Mouse (Mus musculus): ENCODE measurements at regions not wholly inside any gene's neighbourhood (a gene's known extent, or its start where the extent isn't known, plus 50 kb on each side); places are given as distances from the start of the nearest gene placed in this dataset.

DNA sequence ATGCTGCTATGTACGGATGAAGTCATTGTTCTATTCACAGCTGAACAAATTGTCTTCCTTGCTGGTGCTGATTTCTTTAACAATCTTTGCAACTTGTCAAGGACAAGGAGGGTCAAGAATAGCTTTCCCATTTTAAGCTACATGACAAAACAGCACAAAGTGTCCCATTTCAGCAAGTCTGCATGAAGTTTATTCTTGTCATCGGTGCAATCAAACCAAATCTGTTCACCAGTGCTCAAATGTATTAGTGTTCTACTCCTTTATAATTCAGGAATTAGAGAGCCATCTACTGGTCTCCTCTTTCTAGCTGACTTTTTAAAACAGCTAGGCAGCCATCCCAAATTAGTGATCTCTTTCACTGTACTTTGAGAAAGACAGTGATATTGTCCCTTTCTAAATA, 1040.8 kb downstream of the Galc start:
- Histone ChIP-seq H3K9ac (replicated peaks; ENCODE audit: low read length) (no peak overlapping the region), H3K27me3 (ENCODE audit: insufficient read depth, low read length) (no peaks in the 10 kb centered on the region), H3K4me2 (replicated peaks; ENCODE audit: low read depth, low read length) (no peak overlapping the region), H3K4me3 (ENCODE audit: low read length) (no peak overlapping the region), H3K27ac (ENCODE audit: low read length) (no peak overlapping the region), H3K4me1 (ENCODE audit: insufficient read depth, low read length) (no peaks in the 10 kb centered on the region), H3K9me3 (ENCODE audit: low read length) (no peaks in the 10 kb centered on the region), H3K36me3 (ENCODE audit: insufficient read depth, low read length) (no peaks in the 10 kb centered on the region)
- WGBS = 65% methylated on average over 2 of the region's 2 CpGs
- ATAC-seq (ENCODE audit: low FRiP score, low TSS enrichment) = no peak

DNA sequence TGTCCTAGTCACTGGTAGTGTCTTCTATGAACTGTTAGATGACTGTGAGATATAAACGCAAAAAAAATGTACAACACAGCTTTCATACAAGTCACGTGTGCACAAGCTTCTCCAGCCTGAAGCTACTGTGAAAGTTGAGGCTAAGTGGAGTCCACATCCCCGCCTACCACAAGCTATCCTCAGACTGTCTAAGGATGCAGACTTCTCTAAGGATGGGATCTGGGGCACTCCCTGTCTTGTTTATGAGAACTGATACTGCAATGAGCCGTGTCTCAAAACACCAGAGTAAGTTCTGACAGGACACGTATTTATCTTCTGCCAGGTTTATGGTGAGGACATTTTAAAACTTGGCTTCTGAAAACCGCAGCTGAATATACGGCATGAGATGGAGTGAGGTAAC, 1041.7 kb downstream of the Galc start:
- no peaks in the 10 kb centered on the region for H3K36me3 ChIP-seq (ENCODE audit: insufficient read depth, low read length)
- H3K4me2 ChIP-seq (replicated peaks; ENCODE audit: low read depth, low read length) = no peak overlapping the region
- ATAC-seq (ENCODE audit: low FRiP score, low TSS enrichment) = no peak
- H3K27me3 ChIP-seq (ENCODE audit: insufficient read depth, low read length) = no peaks in the 10 kb centered on the region
- H3K9me3 ChIP-seq (ENCODE audit: low read length) = no peaks in the 10 kb centered on the region
- H3K4me3 ChIP-seq (ENCODE audit: low read length) = no peak overlapping the region
- H3K27ac ChIP-seq (ENCODE audit: low read length) = no peak overlapping the region
- no peak overlapping the region for H3K9ac ChIP-seq (replicated peaks; ENCODE audit: low read length)
- WGBS = 73% methylated on average over 7 of the region's 7 CpGs
- no peaks in the 10 kb centered on the region for H3K4me1 ChIP-seq (ENCODE audit: insufficient read depth, low read length)

DNA sequence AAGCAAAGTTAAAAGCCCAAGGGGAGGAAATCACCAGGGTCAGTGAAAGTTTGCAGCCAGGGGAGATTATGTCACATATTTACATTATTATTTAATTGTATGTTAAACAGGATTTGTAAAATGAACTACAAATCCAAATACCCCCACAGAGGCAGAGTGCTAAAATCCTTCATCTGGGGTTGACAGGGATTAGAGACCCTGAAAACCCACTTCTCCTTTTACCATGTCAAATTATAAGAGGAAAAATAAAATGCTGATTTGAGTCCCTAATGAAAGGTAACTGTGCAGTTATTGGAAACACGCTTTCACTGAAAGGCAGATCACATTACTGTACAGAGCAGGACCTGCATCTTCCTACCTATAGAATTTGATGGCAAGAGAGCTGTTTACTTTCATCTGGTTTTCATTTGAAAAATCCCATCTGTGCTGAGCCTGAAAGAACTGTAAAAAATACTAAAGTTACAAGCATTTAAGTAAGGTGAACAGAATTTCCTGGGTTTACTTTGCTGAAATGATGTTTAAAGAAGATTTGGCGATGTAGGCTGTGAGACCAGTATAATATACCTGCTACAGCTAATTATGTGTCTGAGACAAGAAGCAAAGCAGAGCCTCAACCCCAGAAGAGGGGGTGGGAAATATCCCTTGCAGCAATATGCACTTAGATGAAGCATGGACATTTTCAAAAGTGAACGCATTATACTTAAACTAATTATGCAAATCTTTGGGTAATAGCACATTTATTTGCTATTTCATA, 1055.4 kb downstream of the Galc start:
- Histone ChIP-seq H3K9ac (replicated peaks; ENCODE audit: low read length) (no peak overlapping the region), H3K9me3 (ENCODE audit: low read length) (no peaks in the 10 kb centered on the region), H3K27me3 (ENCODE audit: insufficient read depth, low read length) (no peaks in the 10 kb centered on the region), H3K4me3 (ENCODE audit: low read length) (no peak overlapping the region), H3K27ac (ENCODE audit: low read length) (no peak overlapping the region), H3K4me1 (ENCODE audit: insufficient read depth, low read length) (no peaks in the 10 kb centered on the region), H3K36me3 (ENCODE audit: insufficient read depth, low read length) (no peaks in the 10 kb centered on the region), H3K4me2 (replicated peaks; ENCODE audit: low read depth, low read length) (no peak overlapping the region)
- 58% methylated on average over 3 of the region's 3 CpGs for WGBS
- no peak for ATAC-seq (ENCODE audit: low FRiP score, low TSS enrichment)

DNA sequence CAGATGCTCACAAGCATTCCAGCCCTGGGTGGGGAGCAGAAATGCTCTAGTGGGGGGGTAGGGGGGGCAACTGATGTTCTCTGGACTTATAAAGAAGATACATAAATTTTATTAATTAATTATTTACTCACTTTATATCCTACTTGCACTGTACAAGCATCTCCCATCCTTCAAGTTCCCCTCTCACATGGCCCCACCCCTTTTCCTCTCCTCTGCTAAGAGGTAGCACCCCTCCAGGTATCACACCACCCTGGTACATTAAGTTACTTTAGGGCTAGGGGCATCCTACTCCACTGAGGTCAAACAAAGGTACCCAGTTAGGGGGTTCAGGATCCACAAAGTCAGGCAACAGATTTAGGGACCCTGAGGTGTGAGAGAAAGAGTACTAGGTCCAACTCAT, 1097.4 kb downstream of the Galc start:
- no peak overlapping the region for H3K4me3 ChIP-seq (ENCODE audit: low read length)
- no peaks in the 10 kb centered on the region for H3K36me3 ChIP-seq (ENCODE audit: insufficient read depth, low read length)
- H3K27me3 ChIP-seq (ENCODE audit: insufficient read depth, low read length) = no peaks in the 10 kb centered on the region
- H3K4me2 ChIP-seq (replicated peaks; ENCODE audit: low read depth, low read length) = no peak overlapping the region
- no peak for ATAC-seq (ENCODE audit: low FRiP score, low TSS enrichment)
- no peak overlapping the region for H3K9ac ChIP-seq (replicated peaks; ENCODE audit: low read length)
- H3K4me1 ChIP-seq (ENCODE audit: insufficient read depth, low read length) = peaks cover 12% of the 10 kb centered on the region
- no peak overlapping the region for H3K27ac ChIP-seq (ENCODE audit: low read length)
- no peaks in the 10 kb centered on the region for H3K9me3 ChIP-seq (ENCODE audit: low read length)

DNA sequence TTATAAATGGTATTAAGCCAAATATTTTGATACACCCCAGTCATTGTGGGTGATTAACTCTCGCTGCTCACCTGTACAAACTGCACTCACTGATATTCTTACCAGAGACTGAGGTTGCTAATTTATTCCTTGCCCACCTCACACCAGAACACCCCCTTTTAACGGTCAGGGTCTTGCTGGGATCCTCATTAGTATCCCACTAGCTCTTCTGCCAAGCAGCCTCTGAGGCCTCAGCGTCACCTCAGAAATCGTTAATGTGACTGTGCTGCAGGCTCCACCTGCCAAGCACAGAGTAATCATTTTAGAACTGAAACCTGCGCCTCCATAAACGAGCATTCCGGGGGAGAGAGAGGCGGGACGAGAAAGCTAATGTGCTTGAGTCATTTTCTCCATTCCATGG, 1097.8 kb downstream of the Galc start:
- Histone ChIP-seq H3K9ac (replicated peaks; ENCODE audit: low read length) (no peak overlapping the region), H3K36me3 (ENCODE audit: insufficient read depth, low read length) (no peaks in the 10 kb centered on the region), H3K4me2 (replicated peaks; ENCODE audit: low read depth, low read length) (no peak overlapping the region), H3K4me1 (ENCODE audit: insufficient read depth, low read length) (peaks cover 16% of the 10 kb centered on the region), H3K4me3 (ENCODE audit: low read length) (no peak overlapping the region), H3K27me3 (ENCODE audit: insufficient read depth, low read length) (no peaks in the 10 kb centered on the region), H3K27ac (ENCODE audit: low read length) (no peak overlapping the region), H3K9me3 (ENCODE audit: low read length) (no peaks in the 10 kb centered on the region)
- 57% methylated on average over 9 of the region's 9 CpGs for WGBS
- ATAC-seq (ENCODE audit: low FRiP score, low TSS enrichment) = no peak

DNA sequence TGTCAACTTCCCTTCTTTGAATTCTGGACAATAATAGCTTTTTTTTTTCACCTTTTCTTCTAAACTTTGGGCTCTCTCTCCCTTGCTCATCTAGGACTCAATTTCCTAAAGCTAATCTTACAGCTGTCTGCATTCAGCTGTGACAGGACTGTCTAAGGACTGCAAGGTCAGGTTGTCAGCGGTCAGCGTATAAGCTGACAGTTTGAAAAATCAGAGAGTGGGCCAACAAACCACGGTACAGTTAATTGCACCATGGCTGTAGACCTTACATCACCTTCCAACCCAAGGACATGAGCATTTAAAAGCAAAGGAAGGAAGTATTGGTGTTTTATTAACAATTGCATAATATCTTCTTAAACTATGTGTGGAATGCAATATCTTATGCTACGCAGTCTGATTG, 1100.9 kb downstream of the Galc start:
- peaks cover 18% of the 10 kb centered on the region for H3K4me1 ChIP-seq (ENCODE audit: insufficient read depth, low read length)
- H3K27me3 ChIP-seq (ENCODE audit: insufficient read depth, low read length) = no peaks in the 10 kb centered on the region
- no peak overlapping the region for H3K4me3 ChIP-seq (ENCODE audit: low read length)
- H3K27ac ChIP-seq (ENCODE audit: low read length) = no peak overlapping the region
- H3K9me3 ChIP-seq (ENCODE audit: low read length) = no peaks in the 10 kb centered on the region
- no peak overlapping the region for H3K9ac ChIP-seq (replicated peaks; ENCODE audit: low read length)
- H3K36me3 ChIP-seq (ENCODE audit: insufficient read depth, low read length) = no peaks in the 10 kb centered on the region
- 24% methylated on average over 4 of the region's 4 CpGs for WGBS
- ATAC-seq (ENCODE audit: low FRiP score, low TSS enrichment) = peak; percentile 86
- H3K4me2 ChIP-seq (replicated peaks; ENCODE audit: low read depth, low read length) = no peak overlapping the region

DNA sequence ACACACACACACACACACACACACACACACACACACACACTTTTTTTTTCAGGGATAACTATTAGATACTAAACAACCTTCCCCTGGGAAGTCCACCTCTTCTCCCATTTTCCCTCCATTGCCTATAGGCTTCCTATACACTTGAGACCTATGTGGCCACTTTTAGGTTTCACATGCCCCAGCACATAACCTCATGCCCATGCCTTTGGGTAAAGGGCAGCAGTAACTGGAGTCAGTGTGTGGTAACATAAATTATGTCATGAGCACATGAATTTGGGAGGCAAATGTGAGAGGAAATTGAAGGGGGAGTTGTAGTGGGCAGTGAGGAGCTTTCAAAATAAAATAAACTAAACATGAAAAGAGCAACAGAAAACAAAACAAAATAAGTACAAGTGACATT, 1101.5 kb downstream of the Galc start:
- peak overlapping the region; percentile 65; the same call in 1 of the 2 replicates for H3K27ac ChIP-seq (ENCODE audit: low read length)
- H3K9me3 ChIP-seq (ENCODE audit: low read length) = no peaks in the 10 kb centered on the region
- ATAC-seq (ENCODE audit: low FRiP score, low TSS enrichment) = peak; percentile 53; the same call in 1 of the 2 replicates
- no peak overlapping the region for H3K9ac ChIP-seq (replicated peaks; ENCODE audit: low read length)
- H3K4me1 ChIP-seq (ENCODE audit: insufficient read depth, low read length) = peaks cover 18% of the 10 kb centered on the region
- H3K4me3 ChIP-seq (ENCODE audit: low read length) = no peak overlapping the region
- no peaks in the 10 kb centered on the region for H3K36me3 ChIP-seq (ENCODE audit: insufficient read depth, low read length)
- H3K4me2 ChIP-seq (replicated peaks; ENCODE audit: low read depth, low read length) = no peak overlapping the region
- no peaks in the 10 kb centered on the region for H3K27me3 ChIP-seq (ENCODE audit: insufficient read depth, low read length)

DNA sequence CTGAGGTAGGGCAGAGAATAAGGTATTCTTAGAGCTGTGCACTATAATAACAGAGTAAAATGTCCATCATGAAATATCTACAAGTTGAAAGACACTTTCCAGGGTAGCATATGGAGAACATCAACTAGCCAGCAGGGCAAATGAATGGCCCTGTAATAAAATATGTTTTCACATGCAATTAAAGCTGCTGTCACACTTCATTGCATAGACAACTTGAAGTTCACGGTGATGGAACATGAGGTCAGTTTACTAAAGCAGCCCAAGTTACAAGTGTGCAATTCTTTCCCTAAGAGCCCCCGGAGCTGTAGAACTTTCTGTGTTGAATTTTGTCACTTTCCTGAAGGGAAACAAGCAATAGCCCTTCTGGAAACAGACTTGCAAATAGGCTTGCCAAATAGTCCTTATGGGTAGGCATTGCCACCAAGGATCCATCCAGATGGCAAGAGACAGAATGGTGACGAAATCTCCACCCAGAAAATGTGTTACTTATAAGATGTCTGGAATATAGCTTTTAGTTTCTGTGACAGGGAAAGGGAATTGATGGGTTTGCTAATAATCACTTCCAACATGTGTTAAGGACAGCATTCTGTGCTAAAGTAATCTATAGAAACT, 1102.7 kb downstream of the Galc start:
- no peaks in the 10 kb centered on the region for H3K9me3 ChIP-seq (ENCODE audit: low read length)
- H3K27me3 ChIP-seq (ENCODE audit: insufficient read depth, low read length) = no peaks in the 10 kb centered on the region
- no peaks in the 10 kb centered on the region for H3K36me3 ChIP-seq (ENCODE audit: insufficient read depth, low read length)
- peak overlapping the region; percentile 11; the same call in 1 of the 2 replicates for H3K4me2 ChIP-seq (replicated peaks; ENCODE audit: low read depth, low read length)
- H3K4me1 ChIP-seq (ENCODE audit: insufficient read depth, low read length) = peaks cover 18% of the 10 kb centered on the region
- H3K4me3 ChIP-seq (ENCODE audit: low read length) = no peak overlapping the region
- H3K27ac ChIP-seq (ENCODE audit: low read length) = peak overlapping the region; percentile 76
- WGBS = 13% methylated on average over 3 of the region's 3 CpGs
- H3K9ac ChIP-seq (replicated peaks; ENCODE audit: low read length) = no peak overlapping the region
- peak; percentile 74 for ATAC-seq (ENCODE audit: low FRiP score, low TSS enrichment)

DNA sequence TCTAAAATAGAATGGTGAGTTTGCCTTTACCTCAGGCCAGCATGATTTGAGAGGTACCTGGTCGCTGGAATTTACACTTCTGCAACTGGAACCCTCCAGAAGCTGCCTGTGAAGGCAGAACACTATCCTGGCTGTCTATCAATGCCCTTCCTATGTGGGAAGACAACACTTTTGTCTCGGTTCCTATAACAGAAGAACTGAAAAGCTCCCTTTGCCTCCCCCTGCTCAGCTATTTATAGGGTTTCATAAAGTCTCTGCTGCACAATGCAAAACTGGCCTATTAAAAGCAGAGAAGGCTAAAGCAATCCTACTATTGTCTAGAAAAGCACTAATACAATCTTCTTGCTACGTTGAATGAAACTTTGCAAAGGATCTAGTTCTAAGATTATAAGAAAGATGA, 1116.5 kb downstream of the Galc start:
- whole genome bisulfite sequencing = 53% methylated on average over 3 of the region's 3 CpGs
- no peak overlapping the region for H3K4me3 ChIP-seq (ENCODE audit: low read length)

DNA sequence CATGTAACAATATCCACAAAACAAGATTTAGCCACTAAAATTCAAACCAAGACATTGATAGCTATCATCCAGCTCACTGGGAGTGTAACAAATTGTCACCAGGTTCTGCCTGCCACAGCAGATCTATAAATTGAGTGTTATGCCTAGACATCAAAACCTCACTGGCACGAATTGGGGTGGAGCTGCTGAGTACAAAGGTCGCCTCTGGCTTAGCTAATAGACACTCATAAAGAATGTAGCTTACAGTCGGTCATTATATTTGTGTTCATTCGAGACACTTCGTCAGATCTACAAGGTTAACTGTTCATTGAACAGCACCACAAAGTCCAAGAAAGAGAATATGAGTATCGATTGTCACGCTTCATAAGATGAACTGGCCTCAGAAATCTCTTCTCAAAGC, 1121.3 kb downstream of the Galc start:
- Histone ChIP-seq H3K9ac (replicated peaks; ENCODE audit: low read length) (no peak overlapping the region), H3K27ac (ENCODE audit: low read length) (no peak overlapping the region), H3K4me2 (replicated peaks; ENCODE audit: low read depth, low read length) (no peak overlapping the region), H3K4me3 (ENCODE audit: low read length) (no peak overlapping the region), H3K4me1 (ENCODE audit: insufficient read depth, low read length) (no peaks in the 10 kb centered on the region), H3K27me3 (ENCODE audit: insufficient read depth, low read length) (no peaks in the 10 kb centered on the region), H3K9me3 (ENCODE audit: low read length) (no peaks in the 10 kb centered on the region), H3K36me3 (ENCODE audit: insufficient read depth, low read length) (no peaks in the 10 kb centered on the region)
- WGBS = 60% methylated on average over 7 of the region's 7 CpGs
- no peak for ATAC-seq (ENCODE audit: low FRiP score, low TSS enrichment)

More for the DNA sequence above, 1116.5 kb downstream of the Galc start:
- H3K9me3 ChIP-seq (ENCODE audit: low read length) = no peaks in the 10 kb centered on the region
- no peak for ATAC-seq (ENCODE audit: low FRiP score, low TSS enrichment)
- no peaks in the 10 kb centered on the region for H3K36me3 ChIP-seq (ENCODE audit: insufficient read depth, low read length)
- H3K27me3 ChIP-seq (ENCODE audit: insufficient read depth, low read length) = no peaks in the 10 kb centered on the region
- H3K4me1 ChIP-seq (ENCODE audit: insufficient read depth, low read length) = no peaks in the 10 kb centered on the region
- H3K9ac ChIP-seq (replicated peaks; ENCODE audit: low read length) = no peak overlapping the region
- H3K27ac ChIP-seq (ENCODE audit: low read length) = no peak overlapping the region
- H3K4me2 ChIP-seq (replicated peaks; ENCODE audit: low read depth, low read length) = no peak overlapping the region
